In the genomic region with DNA sequence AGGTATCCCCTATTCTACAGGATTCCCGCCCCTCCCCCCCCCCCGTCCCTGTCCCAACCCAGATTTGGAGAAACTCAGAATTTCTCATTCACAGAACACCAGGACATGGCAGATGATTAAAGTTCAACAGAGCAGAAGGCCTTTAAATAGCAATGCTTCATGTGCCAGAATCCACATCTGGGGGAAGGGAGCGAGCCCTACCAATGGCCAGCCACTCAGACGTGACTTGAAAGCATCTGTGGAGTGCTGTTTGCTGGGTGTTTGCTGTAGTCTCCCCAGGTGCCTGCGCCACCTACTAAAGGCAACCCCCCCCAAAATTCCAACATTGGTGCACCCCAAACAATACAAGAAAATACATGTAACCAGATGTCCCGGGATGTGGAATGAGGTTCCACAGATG, we compare ENCODE assay signal across 28 mouse cellular contexts. TPM values are rescaled to one million over a fixed set of nuclear protein-coding genes. Genes with fewer than 3 reads are reported as not detected.
DNase-seq lines count a peak whose midpoint lies in the region; ATAC-seq and TF ChIP-seq lines count a peak whose summit lies in the region.
"Had no signal": no experiment of that assay in that cellular context is flagged by ENCODE, and none has a peak within 500 bp of the region (broad histone marks: within the 10 kb centered on the region; RNA-seq: fewer than 3 reads in every experiment).

No protein-coding gene starts in this region.

- H3K4me1 ChIP-seq in heart, embryonic 15.5 days (replicated peaks) = peaks cover 49% of the 10 kb centered on the region
- peaks cover 47% of the 10 kb centered on the region for H3K4me1 ChIP-seq in heart, embryonic 12.5 days (replicated peaks)
- H3K4me1 ChIP-seq in heart, postnatal 0 days (ENCODE audit: control insufficient read depth, insufficient read depth) = peaks cover 39% of the 10 kb centered on the region
- peaks cover 17% of the 10 kb centered on the region for H3K4me1 ChIP-seq in kidney, embryonic 15.5 days
- H3K4me1 ChIP-seq: intestine, embryonic 15.5 days had no signal

- no peaks in the 10 kb centered on the region for H3K27me3 ChIP-seq in heart, embryonic 15.5 days
- H3K27me3 ChIP-seq in heart, embryonic 12.5 days (replicated peaks) = 0 out of 2 replicates have a peak, but pooled peaks cover 4% of the 10 kb centered on the region
- no peaks in the 10 kb centered on the region for H3K27me3 ChIP-seq in heart, postnatal 0 days (ENCODE audit: control insufficient read depth, insufficient read depth, low read length)
- peaks cover 7% of the 10 kb centered on the region; the same call in 1 of the 2 replicates for H3K27me3 ChIP-seq in kidney, embryonic 15.5 days
- H3K27me3 ChIP-seq: heart, embryonic 13.5 days; hindbrain, embryonic 12.5 days; hindbrain, embryonic 15.5 days; intestine, embryonic 15.5 days had no signal

- no peak for TF ChIP-seq CTCF in heart, postnatal 0 days (IDR thresholded peaks at IDR 0.05; ENCODE audit: low read depth)

- H3K4me3 ChIP-seq in heart, embryonic 15.5 days = no peak overlapping the region
- no peak overlapping the region for H3K4me3 ChIP-seq in heart, embryonic 12.5 days
- no peak overlapping the region for H3K4me3 ChIP-seq in heart, postnatal 0 days (ENCODE audit: low read depth, low read length)
- no peak overlapping the region for H3K4me3 ChIP-seq in kidney, embryonic 15.5 days (replicated peaks)
- H3K4me3 ChIP-seq: gastrocnemius, adult 2 months; heart, embryonic 13.5 days; hindbrain, embryonic 12.5 days; hindbrain, embryonic 15.5 days; intestine, embryonic 15.5 days had no signal

- WGBS in heart, embryonic 15.5 days = 58% methylated on average over 6 of the region's 6 CpGs
- 76% methylated on average over 5 of the region's 6 CpGs for WGBS in heart, embryonic 12.5 days
- 45% methylated on average over 6 of the region's 6 CpGs for whole genome bisulfite sequencing in heart, postnatal 0 days
- WGBS in kidney, embryonic 15.5 days = 68% methylated on average over 5 of the region's 6 CpGs

- ATAC-seq in heart, embryonic 15.5 days (replicated peaks; ENCODE audit: insufficient number of reproducible peaks, insufficient read depth, low FRiP score, low read depth) = no peak
- ATAC-seq in heart, embryonic 12.5 days (ENCODE audit: insufficient number of reproducible peaks, low FRiP score) = no peak
- ATAC-seq in heart, postnatal 0 days (ENCODE audit: insufficient read depth, low read depth) = peak; percentile 56; the same call in 1 of the 2 replicates
- ATAC-seq in erythroblast, adult 5-6 weeks (replicated peaks; ENCODE audit: low FRiP score, poor library complexity, severe bottlenecking) = no peak
- ATAC-seq in kidney, embryonic 15.5 days (replicated peaks; ENCODE audit: low FRiP score) = no peak
- ATAC-seq: forebrain, embryonic 14.5 days; forebrain, postnatal 0 days; intestine, embryonic 15.5 days; Patski had no signal

- no peak for TF ChIP-seq EP300 in heart, postnatal 0 days (IDR thresholded peaks at IDR 0.05; ENCODE audit: low read depth)

- intact Hi-C loops in heart, postnatal 36 days (cut with DNase I) = loop anchor here (2.0 kb wide), 1 partner anchor 23 kb away; the partner anchor contains the start of gene Adrb1

- H3K27ac ChIP-seq in heart, embryonic 15.5 days = peak overlapping the region; percentile 68; the same call in 1 of the 2 replicates
- H3K27ac ChIP-seq in heart, embryonic 12.5 days (ENCODE audit: poor library complexity, severe bottlenecking) = no peak overlapping the region
- peak overlapping the region; percentile 85 for H3K27ac ChIP-seq in heart, postnatal 0 days (ENCODE audit: low read depth)
- no peak overlapping the region for H3K27ac ChIP-seq in kidney, embryonic 15.5 days
- H3K27ac ChIP-seq: heart, embryonic 13.5 days; hindbrain, embryonic 12.5 days; hindbrain, embryonic 15.5 days; intestine, embryonic 15.5 days; kidney, postnatal 0 days had no signal

- peak; percentile 61 to 67 for DNase-seq in heart, adult 18-20 months
- DNase-seq in heart, postnatal 36 days = no peak
- DNase-seq in adipocyte (ENCODE audit: low spot score) = peak; percentile 57
- peak; percentile 57 for DNase-seq in heart, postnatal 0 days (ENCODE audit: low spot score)
- DNase-seq: adrenal gland, adult 2 months; B cell, adult 2 months; cerebellum, adult 11-12 months; cerebellum, adult 8-10 months; cerebellum, postnatal 36 days; forebrain, postnatal 0 days; gastrocnemius, adult 2 months; gastrocnemius, postnatal 14 days; kidney, adult 11 months; kidney, adult 9 months had no signal

- H3K9ac ChIP-seq in heart, embryonic 15.5 days = no peak overlapping the region
- H3K9ac ChIP-seq in heart, embryonic 12.5 days = no peak overlapping the region
- no peak overlapping the region for H3K9ac ChIP-seq in heart, postnatal 0 days (replicated peaks; ENCODE audit: low read depth, low read length)
- no peak overlapping the region for H3K9ac ChIP-seq in kidney, embryonic 15.5 days
- H3K9ac ChIP-seq: forebrain, postnatal 0 days; hindbrain, embryonic 12.5 days; hindbrain, embryonic 15.5 days; intestine, embryonic 15.5 days had no signal

- no peaks in the 10 kb centered on the region for H3K36me3 ChIP-seq in heart, embryonic 15.5 days
- H3K36me3 ChIP-seq in heart, embryonic 12.5 days = no peaks in the 10 kb centered on the region
- H3K36me3 ChIP-seq in heart, postnatal 0 days (replicated peaks; ENCODE audit: control insufficient read depth, insufficient read depth, low read length) = no peaks in the 10 kb centered on the region
- no peaks in the 10 kb centered on the region for H3K36me3 ChIP-seq in kidney, embryonic 15.5 days
- H3K36me3 ChIP-seq: G1E; heart, embryonic 13.5 days; hindbrain, embryonic 12.5 days; hindbrain, embryonic 15.5 days; intestine, embryonic 15.5 days had no signal

- H3K9me3 ChIP-seq in heart, embryonic 15.5 days (replicated peaks) = no peaks in the 10 kb centered on the region
- no peaks in the 10 kb centered on the region for H3K9me3 ChIP-seq in heart, embryonic 12.5 days (replicated peaks)
- no peaks in the 10 kb centered on the region for H3K9me3 ChIP-seq in heart, postnatal 0 days (replicated peaks; ENCODE audit: control insufficient read depth, low read length)
- no peaks in the 10 kb centered on the region for H3K9me3 ChIP-seq in kidney, embryonic 15.5 days (replicated peaks)
- H3K9me3 ChIP-seq: G1E; heart, embryonic 13.5 days; hindbrain, embryonic 12.5 days; hindbrain, embryonic 15.5 days; intestine, embryonic 15.5 days had no signal

- H3K4me2 ChIP-seq in heart, embryonic 15.5 days = no peak overlapping the region
- H3K4me2 ChIP-seq in heart, embryonic 12.5 days = no peak overlapping the region
- peak overlapping the region; percentile 5 for H3K4me2 ChIP-seq in heart, postnatal 0 days (ENCODE audit: low read depth, low read length)
- H3K4me2 ChIP-seq in kidney, embryonic 15.5 days = no peak overlapping the region
- H3K4me2 ChIP-seq: heart, embryonic 13.5 days; hindbrain, embryonic 12.5 days; hindbrain, embryonic 15.5 days; intestine, embryonic 15.5 days had no signal

RNA-seq across cellular contexts. Expression of gene Adrb1, which starts 23.5 kb away (rescaled TPM):
- 10 to 100 TPM; 15.6 to 15.8 TPM for total RNA-seq in heart, adult 18-20 months (2021)
- 10 to 100 TPM; 22.5 to 27.4 TPM for total RNA-seq in heart, postnatal 36 days (2021)
- 4.0 and 4.7 TPM in 2 replicates for polyA plus RNA-seq in heart, embryonic 15.5 days (2015; fragmentation: Nextera tagmentation; extraction: Ambion mirVana)
- 3.9 and 4.2 TPM in 2 replicates for polyA plus RNA-seq in heart, embryonic 12.5 days (2016; fragmentation: Nextera tagmentation; extraction: Ambion mirVana)
- 30.2 and 31.3 TPM in 2 replicates for total RNA-seq in heart, postnatal 0 days (2014; rRNA removed; ENCODE audit: low replicate concordance)
- polyA plus RNA-seq in heart, postnatal 0 days (2015; fragmentation: Nextera tagmentation; extraction: Ambion mirVana) = 10.9 and 11.7 TPM in 2 replicates
- total RNA-seq in erythroblast, adult 5-6 weeks (2015; ENCODE audit: low replicate concordance) = not detected in 2 replicates
- total RNA-seq in erythroblast, adult 5-6 weeks (2017; ENCODE audit: low replicate concordance) = not detected in 2 replicates
- 0.23 and 0.36 TPM in 2 replicates for polyA plus RNA-seq in kidney, embryonic 15.5 days (2015; fragmentation: Nextera tagmentation; extraction: Ambion mirVana)
- total RNA-seq: CH12.LX; hematopoietic stem cell, adult 5-6 weeks had no signal
- polyA plus RNA-seq: G1E, Patski had no signal

Comparison
In these comparisons a context has a peak if more than half of its experiments do, and no peak if none do; other contexts are left out.
1. DNase-seq: peak in heart, adult 18-20 months (2 of 2), adipocyte (single experiment) and heart, postnatal 0 days (single experiment); none in heart, postnatal 36 days (0 of 2).
2. H3K27ac ChIP-seq: peak in heart, embryonic 15.5 days (single experiment) and heart, postnatal 0 days (single experiment); none in heart, embryonic 12.5 days (single experiment) and kidney, embryonic 15.5 days (single experiment).
3. RNA of gene Adrb1, which starts 23.5 kb away (total RNA-seq): 30.2 to 31.3 TPM in heart, postnatal 0 days, 22.5 to 27.4 TPM in heart, postnatal 36 days and 15.6 to 15.8 TPM in heart, adult 18-20 months; not detected in erythroblast, adult 5-6 weeks; every median in the first group is over 10 times any median in the second.